9 mouse cellular contexts compared by ENCODE assay signal in the genomic region with DNA sequence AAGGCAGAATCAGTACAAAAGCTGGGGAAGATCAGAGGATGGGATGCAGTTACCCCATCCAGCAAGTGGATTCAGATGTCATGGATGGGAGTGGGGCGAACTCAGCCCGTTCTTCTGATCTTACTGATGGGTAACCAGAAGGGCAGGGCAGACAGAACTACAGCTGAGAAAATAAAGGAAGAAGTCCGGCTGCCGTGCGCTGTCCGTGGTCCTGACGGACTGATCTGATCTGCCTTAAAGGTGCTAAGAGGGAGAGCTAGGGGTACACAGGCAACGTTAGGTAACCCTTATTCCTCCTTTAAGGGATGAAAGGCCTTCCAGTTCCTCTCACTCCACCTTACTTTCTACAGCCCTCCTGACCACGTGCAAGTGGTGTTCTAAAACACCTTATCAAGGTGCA. TPM values are rescaled to one million over a fixed set of nuclear protein-coding genes. Genes with fewer than 3 reads are reported as not detected.
A peak's percentile ranks its signal among the peaks of the same experiment; 100 is the strongest.
DNase-seq lines count a peak whose midpoint lies in the region; ATAC-seq and TF ChIP-seq lines count a peak whose summit lies in the region.
"Had no signal": no experiment of that assay in that cellular context is flagged by ENCODE, and none has a peak within 500 bp of the region (broad histone marks: within the 10 kb centered on the region; RNA-seq: fewer than 3 reads in every experiment).

No protein-coding gene starts in this region.

- peaks cover 6% of the 10 kb centered on the region; the same call in 1 of the 2 replicates for H3K4me1 ChIP-seq in intestine, embryonic 14.5 days (replicated peaks; ENCODE audit: control insufficient read depth, insufficient read depth, low read length)
- 0 out of 2 replicates have a peak, but pooled peaks cover 2% of the 10 kb centered on the region for H3K4me1 ChIP-seq in intestine, postnatal 0 days (replicated peaks; ENCODE audit: control insufficient read depth, insufficient read depth, low read length)
- peaks cover 16% of the 10 kb centered on the region for H3K4me1 ChIP-seq in forebrain, embryonic 15.5 days

- DNase-seq in intestine, embryonic 14.5 days (ENCODE audit: low spot score), result peak; percentile 87
- DNase-seq in Muller cell, postnatal 12 days (ENCODE audit: inconsistent ontology term), result peak; percentile 49
- peak; percentile 28 to 50 for DNase-seq in natural killer cell, adult 2 months (ENCODE audit: low spot score in 2 of 2)
- no peak for DNase-seq in left cerebral cortex, postnatal 14 days (ENCODE audit: low spot score in 2 of 2)
- no peak for DNase-seq in cerebellum, postnatal 10 days

- no peak overlapping the region for H3K4me2 ChIP-seq in intestine, embryonic 14.5 days (ENCODE audit: low read length)
- no peak overlapping the region for H3K4me2 ChIP-seq in intestine, postnatal 0 days (replicated peaks; ENCODE audit: low read depth)
- H3K4me2 ChIP-seq in forebrain, embryonic 15.5 days (replicated peaks), result no peak overlapping the region
- H3K4me2 ChIP-seq: hindbrain, embryonic 15.5 days had no signal

- peaks cover 56% of the 10 kb centered on the region for H3K36me3 ChIP-seq in intestine, embryonic 14.5 days (ENCODE audit: control insufficient read depth, insufficient read depth, low read length)
- peaks cover 12% of the 10 kb centered on the region; the same call in 1 of the 2 replicates for H3K36me3 ChIP-seq in intestine, postnatal 0 days (ENCODE audit: control insufficient read depth, insufficient read depth)
- H3K36me3 ChIP-seq in forebrain, embryonic 15.5 days, result peaks cover 49% of the 10 kb centered on the region

- intact Hi-C loops in left cerebral cortex, postnatal 14 days (cut with DNase I), result no loop called here

- H3K9ac ChIP-seq in intestine, embryonic 14.5 days (ENCODE audit: low read length), result no peak overlapping the region
- no peak overlapping the region for H3K9ac ChIP-seq in intestine, postnatal 0 days (ENCODE audit: low read depth, low read length)
- H3K9ac ChIP-seq in forebrain, embryonic 15.5 days (replicated peaks), result no peak overlapping the region
- H3K9ac ChIP-seq: hindbrain, embryonic 15.5 days had no signal

- H3K27ac ChIP-seq in intestine, embryonic 14.5 days (ENCODE audit: low read depth), result no peak overlapping the region
- no peak overlapping the region for H3K27ac ChIP-seq in intestine, postnatal 0 days (ENCODE audit: low read depth, low read length)
- no peak overlapping the region for H3K27ac ChIP-seq in forebrain, embryonic 15.5 days (replicated peaks)
- H3K27ac ChIP-seq: hindbrain, embryonic 15.5 days had no signal

- WGBS in intestine, embryonic 14.5 days, result 19% methylated on average over 9 of the region's 9 CpGs
- WGBS in intestine, postnatal 0 days, result 16% methylated on average over 9 of the region's 9 CpGs
- WGBS in forebrain, embryonic 15.5 days, result 23% methylated on average over 9 of the region's 9 CpGs

- H3K9me3 ChIP-seq in intestine, embryonic 14.5 days (ENCODE audit: control insufficient read depth, low read length), result no peaks in the 10 kb centered on the region
- H3K9me3 ChIP-seq in intestine, postnatal 0 days (ENCODE audit: control insufficient read depth), result no peaks in the 10 kb centered on the region
- no peaks in the 10 kb centered on the region for H3K9me3 ChIP-seq in forebrain, embryonic 15.5 days
- H3K9me3 ChIP-seq: hindbrain, embryonic 15.5 days had no signal

- no peaks in the 10 kb centered on the region for H3K27me3 ChIP-seq in intestine, embryonic 14.5 days (replicated peaks; ENCODE audit: control insufficient read depth, insufficient read depth, low read length)
- H3K27me3 ChIP-seq in intestine, postnatal 0 days (replicated peaks; ENCODE audit: control insufficient read depth, insufficient read depth, low read length), result no peaks in the 10 kb centered on the region
- no peaks in the 10 kb centered on the region for H3K27me3 ChIP-seq in forebrain, embryonic 15.5 days
- H3K27me3 ChIP-seq: hindbrain, embryonic 15.5 days had no signal

- no peak overlapping the region for H3K4me3 ChIP-seq in intestine, embryonic 14.5 days (ENCODE audit: low read depth, low read length)
- H3K4me3 ChIP-seq in intestine, postnatal 0 days (ENCODE audit: low read depth, low read length), result no peak overlapping the region
- no peak overlapping the region for H3K4me3 ChIP-seq in forebrain, embryonic 15.5 days
- H3K4me3 ChIP-seq: hindbrain, embryonic 15.5 days had no signal

- TF ChIP-seq CTCF in intestine, postnatal 0 days (IDR thresholded peaks at IDR 0.05; ENCODE audit: low read depth), result no peak

- ATAC-seq in intestine, embryonic 14.5 days (replicated peaks; ENCODE audit: low FRiP score, low TSS enrichment, low read depth), result no peak
- no peak for ATAC-seq in intestine, postnatal 0 days
- ATAC-seq in granulocyte monocyte progenitor cell, adult 5-6 weeks (replicated peaks; ENCODE audit: poor library complexity, severe bottlenecking), result peak; percentile 40
- ATAC-seq in forebrain, embryonic 15.5 days (replicated peaks), result no peak

RNA-seq across cellular contexts. Expression of gene Dph2, which starts 1.5 kb away (rescaled TPM):
- 20.0 and 23.1 TPM in 2 replicates for polyA plus RNA-seq in intestine, embryonic 14.5 days (2014; fragmentation: Nextera tagmentation; extraction: Ambion mirVana)
- 5.0 and 5.5 TPM in 2 replicates for polyA plus RNA-seq in intestine, postnatal 0 days (2015; fragmentation: Nextera tagmentation; extraction: Ambion mirVana)
- 13.3 and 15.6 TPM in 2 replicates for total RNA-seq in granulocyte monocyte progenitor cell, adult 5-6 weeks (2014; fragmentation: Nextera tagmentation)
- total RNA-seq in granulocyte monocyte progenitor cell, adult 5-6 weeks (2017), result 8.9 and 9.6 TPM in 2 replicates
- total RNA-seq in left cerebral cortex, postnatal 14 days (2021), result 1 to 10 TPM; 9.0 to 9.1 TPM
- 26.8 and 29.4 TPM in 2 replicates for polyA plus RNA-seq in forebrain, embryonic 15.5 days (2015; fragmentation: Nextera tagmentation; extraction: Ambion mirVana)

RNA-seq across cellular contexts. Expression of gene Atp6v0b, which starts 6.2 kb away (rescaled TPM):
- 213 and 219 TPM in 2 replicates for polyA plus RNA-seq in intestine, embryonic 14.5 days (2014; fragmentation: Nextera tagmentation; extraction: Ambion mirVana)
- 441 and 442 TPM in 2 replicates for polyA plus RNA-seq in intestine, postnatal 0 days (2015; fragmentation: Nextera tagmentation; extraction: Ambion mirVana)
- 253 and 300 TPM in 2 replicates for total RNA-seq in granulocyte monocyte progenitor cell, adult 5-6 weeks (2014; fragmentation: Nextera tagmentation)
- total RNA-seq in granulocyte monocyte progenitor cell, adult 5-6 weeks (2017), result 97.8 and 111 TPM in 2 replicates
- 100 to 1,000 TPM; 486 to 488 TPM for total RNA-seq in left cerebral cortex, postnatal 14 days (2021)
- polyA plus RNA-seq in forebrain, embryonic 15.5 days (2015; fragmentation: Nextera tagmentation; extraction: Ambion mirVana), result 460 and 461 TPM in 2 replicates

RNA-seq across cellular contexts. Expression of gene B4galt2, which starts 10.1 kb away (rescaled TPM):
- 26.3 and 30.6 TPM in 2 replicates for polyA plus RNA-seq in intestine, embryonic 14.5 days (2014; fragmentation: Nextera tagmentation; extraction: Ambion mirVana)
- 8.7 and 8.9 TPM in 2 replicates for polyA plus RNA-seq in intestine, postnatal 0 days (2015; fragmentation: Nextera tagmentation; extraction: Ambion mirVana)
- 0.73 TPM in 1 of 2 replicates, not detected in the other for total RNA-seq in granulocyte monocyte progenitor cell, adult 5-6 weeks (2014; fragmentation: Nextera tagmentation)
- total RNA-seq in granulocyte monocyte progenitor cell, adult 5-6 weeks (2017), result 0.04 TPM in 1 of 2 replicates, not detected in the other
- 100 to 1,000 TPM; 136 to 144 TPM for total RNA-seq in left cerebral cortex, postnatal 14 days (2021)
- polyA plus RNA-seq in forebrain, embryonic 15.5 days (2015; fragmentation: Nextera tagmentation; extraction: Ambion mirVana), result 45.2 and 52.6 TPM in 2 replicates

RNA-seq across cellular contexts. Expression of gene Ccdc24, which starts 21.0 kb away (rescaled TPM):
- polyA plus RNA-seq in intestine, embryonic 14.5 days (2014; fragmentation: Nextera tagmentation; extraction: Ambion mirVana), result 1.1 and 1.9 TPM in 2 replicates
- 0.64 and 0.80 TPM in 2 replicates for polyA plus RNA-seq in intestine, postnatal 0 days (2015; fragmentation: Nextera tagmentation; extraction: Ambion mirVana)
- not detected in 2 replicates for total RNA-seq in granulocyte monocyte progenitor cell, adult 5-6 weeks (2014; fragmentation: Nextera tagmentation)
- total RNA-seq in granulocyte monocyte progenitor cell, adult 5-6 weeks (2017), result not detected in 2 replicates
- total RNA-seq in left cerebral cortex, postnatal 14 days (2021), result 1 to 10 TPM; 2.1 to 2.8 TPM
- polyA plus RNA-seq in forebrain, embryonic 15.5 days (2015; fragmentation: Nextera tagmentation; extraction: Ambion mirVana), result 1.1 and 1.7 TPM in 2 replicates

RNA-seq across cellular contexts. Expression of gene Ipo13, which starts 21.4 kb away (rescaled TPM):
- 43.2 and 43.3 TPM in 2 replicates for polyA plus RNA-seq in intestine, embryonic 14.5 days (2014; fragmentation: Nextera tagmentation; extraction: Ambion mirVana)
- 15.8 and 18.2 TPM in 2 replicates for polyA plus RNA-seq in intestine, postnatal 0 days (2015; fragmentation: Nextera tagmentation; extraction: Ambion mirVana)
- total RNA-seq in granulocyte monocyte progenitor cell, adult 5-6 weeks (2014; fragmentation: Nextera tagmentation), result 30.4 and 38.6 TPM in 2 replicates
- total RNA-seq in granulocyte monocyte progenitor cell, adult 5-6 weeks (2017), result 7.2 and 10.0 TPM in 2 replicates
- total RNA-seq in left cerebral cortex, postnatal 14 days (2021), result 100 to 1,000 TPM; 124 to 125 TPM
- 69.3 and 75.5 TPM in 2 replicates for polyA plus RNA-seq in forebrain, embryonic 15.5 days (2015; fragmentation: Nextera tagmentation; extraction: Ambion mirVana)

Comparison
In these comparisons a context has a peak if more than half of its experiments do, and no peak if none do; other contexts are left out.
1. DNase-seq: peak in intestine, embryonic 14.5 days (single experiment), Muller cell, postnatal 12 days (single experiment) and natural killer cell, adult 2 months (2 of 2); none in left cerebral cortex, postnatal 14 days (0 of 2) and cerebellum, postnatal 10 days (0 of 2).